Mouse (Mus musculus): ENCODE data around the gene Yes1.
"Not testable (repeated sequence)": the region's sequence is repeated elsewhere in the genome, so short reads cannot be mapped to it uniquely, and the experiment has no call there.

Gene Yes1

DNA sequence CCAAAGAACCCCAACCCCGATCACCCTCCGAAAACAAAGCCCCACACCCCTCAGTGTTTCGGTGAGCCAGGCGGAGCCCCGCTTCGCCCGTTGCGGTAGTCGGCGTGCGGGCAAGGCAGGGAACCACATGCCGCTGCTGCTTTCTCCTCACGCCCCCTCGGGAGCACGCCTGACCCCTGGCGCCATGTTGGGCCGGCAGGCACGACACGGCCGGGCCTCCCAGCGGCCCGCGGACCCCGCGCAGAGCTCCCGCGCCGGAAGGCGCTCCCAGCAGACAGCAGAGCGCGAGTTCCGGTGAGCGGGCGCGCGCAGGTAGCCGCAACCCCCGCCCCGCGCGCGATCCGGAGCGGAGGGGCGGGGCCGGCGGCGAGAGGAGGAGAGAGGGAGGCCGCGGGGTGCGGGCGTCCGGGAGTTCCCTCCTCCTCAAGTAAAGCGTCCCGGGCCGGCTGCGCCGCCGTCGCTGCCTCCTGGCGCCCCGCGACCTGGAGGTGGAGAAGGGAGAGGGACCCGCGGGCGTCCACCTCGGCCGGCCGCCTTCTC is at the start of gene Yes1:
Gene Yes1, plus strand, starts transcription at position 371 of the 540 bp plus-strand sequence.
- peak; percentile 85 for DNase-seq

DNA sequence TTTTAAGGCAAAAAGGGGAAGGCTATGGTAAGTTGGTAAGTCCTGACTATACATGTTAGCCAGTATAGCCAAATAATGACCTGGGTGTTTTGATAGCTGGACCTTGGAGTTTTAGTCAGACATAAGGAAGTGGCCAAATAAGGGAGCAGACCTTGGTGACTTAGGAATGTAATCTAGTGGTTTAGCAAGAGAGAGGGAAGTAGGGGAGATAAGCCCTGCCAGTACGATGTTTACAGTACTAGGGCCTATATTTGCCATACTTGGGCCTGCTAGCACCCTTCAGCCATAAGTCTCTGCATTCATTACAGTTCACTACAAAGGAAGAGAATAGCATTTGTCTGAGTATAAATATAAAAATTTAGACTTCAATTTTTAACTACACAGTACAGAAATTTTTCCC is 46.3 kb upstream of the Yes1 start:
- DNase-seq = no peak

DNA sequence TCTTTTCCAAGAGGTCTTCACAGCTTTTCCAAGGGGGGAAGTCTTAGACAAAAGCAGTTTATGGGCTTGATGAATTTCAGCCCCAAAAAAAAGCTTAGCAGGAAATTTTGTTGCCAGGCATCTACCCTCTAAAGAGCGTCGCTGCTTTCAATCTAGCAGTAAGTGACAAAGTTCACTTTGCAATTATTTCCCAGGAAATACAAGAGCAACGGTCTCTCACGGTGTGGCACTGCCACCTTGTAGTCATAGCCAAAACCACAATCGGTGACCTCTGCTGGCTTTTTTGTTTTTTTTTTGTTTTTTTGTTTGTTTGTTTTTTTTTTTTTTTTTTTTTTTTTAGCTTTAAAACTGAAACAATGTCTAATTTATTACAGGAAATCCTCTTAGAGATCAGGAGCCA is 39.2 kb upstream of the Yes1 start:
- DNase-seq = no peak

- peak; percentile 16 for DNase-seq
Observed at GRCm38 (mm10) chr5:32588136-32588535, 22.8 kb upstream of the Yes1 start.

GRCm38 (mm10) chr5:32593793-32594192 is 17.2 kb upstream of the Yes1 start:
- no peak for DNase-seq

GRCm38 (mm10) chr5:32594358-32594757 is 16.6 kb upstream of the Yes1 start:
- DNase-seq = no peak

GRCm38 (mm10) chr5:32605911-32606310 is 5.1 kb upstream of the Yes1 start:
- no peak for DNase-seq

DNA sequence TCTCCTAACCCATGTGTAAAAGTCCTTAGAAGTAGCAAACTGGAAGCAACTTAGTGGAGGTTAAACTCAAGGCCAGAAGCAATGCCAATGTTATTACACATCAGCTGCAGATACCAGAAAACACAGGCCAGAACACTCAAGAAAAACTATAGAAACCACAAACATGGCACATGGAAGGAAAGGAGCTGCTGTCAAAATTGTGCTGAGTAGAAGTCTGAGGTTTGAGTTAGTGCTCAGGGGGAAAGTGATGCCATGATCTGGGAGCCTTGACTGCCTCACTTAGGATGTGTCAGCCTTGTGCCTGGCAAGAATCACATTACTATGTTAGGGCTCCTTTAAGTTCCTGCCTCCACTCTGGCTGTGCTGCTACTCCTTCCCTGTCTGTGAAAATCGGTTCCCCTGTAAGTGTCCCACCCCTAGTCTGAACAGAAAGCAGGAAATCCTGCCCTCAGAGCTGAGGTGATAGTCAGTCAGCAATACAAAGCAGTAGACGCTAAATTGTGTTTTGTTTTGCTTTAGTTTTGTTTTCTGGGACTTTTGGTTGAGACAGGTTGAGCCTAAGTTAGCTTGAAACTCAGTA is 3.1 kb upstream of the Yes1 start:
- DNase-seq = no peak

- no peak for DNase-seq
Observed at GRCm38 (mm10) chr5:32608516-32608915, 2.5 kb upstream of the Yes1 start.

DNA sequence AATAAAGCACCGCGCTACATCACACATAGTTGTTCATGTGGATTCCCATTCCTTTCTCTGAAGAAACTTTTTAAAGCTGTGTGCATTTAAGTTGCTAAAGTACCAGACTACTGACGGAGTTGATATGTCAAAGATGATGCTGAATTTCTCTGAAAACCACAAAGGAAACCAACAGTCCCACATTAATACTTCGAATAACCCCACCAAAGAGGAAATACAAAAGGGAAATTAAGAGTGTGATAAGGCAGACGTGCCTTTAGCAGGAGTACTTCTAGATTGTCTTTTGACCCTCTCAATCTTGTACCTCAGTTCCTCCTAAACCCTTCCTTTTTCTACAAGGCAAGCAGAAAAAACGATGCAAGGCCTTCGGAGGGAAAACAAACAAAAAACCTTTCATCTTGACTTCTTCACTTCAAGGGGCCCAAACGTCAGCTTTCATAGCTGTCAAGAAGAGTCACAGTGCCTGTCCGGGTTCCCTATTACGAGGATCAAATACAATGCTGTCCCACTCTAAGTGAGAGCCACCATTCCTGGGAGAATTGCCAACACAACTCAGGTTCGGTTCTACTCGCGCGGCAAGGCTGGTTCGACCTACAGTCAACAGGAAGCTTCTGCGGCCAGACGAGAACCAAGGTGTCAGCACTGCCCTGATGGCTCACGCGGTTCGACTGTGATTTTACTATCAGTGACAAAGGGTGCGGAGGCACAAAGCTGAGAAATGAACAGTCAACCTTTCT is 739 bp upstream of the Yes1 start:
- peak; percentile 58 for DNase-seq

- DNase-seq = no peak
Observed at GRCm38 (mm10) chr5:32611341-32611961, 480 bp downstream of the Yes1 start.

DNA sequence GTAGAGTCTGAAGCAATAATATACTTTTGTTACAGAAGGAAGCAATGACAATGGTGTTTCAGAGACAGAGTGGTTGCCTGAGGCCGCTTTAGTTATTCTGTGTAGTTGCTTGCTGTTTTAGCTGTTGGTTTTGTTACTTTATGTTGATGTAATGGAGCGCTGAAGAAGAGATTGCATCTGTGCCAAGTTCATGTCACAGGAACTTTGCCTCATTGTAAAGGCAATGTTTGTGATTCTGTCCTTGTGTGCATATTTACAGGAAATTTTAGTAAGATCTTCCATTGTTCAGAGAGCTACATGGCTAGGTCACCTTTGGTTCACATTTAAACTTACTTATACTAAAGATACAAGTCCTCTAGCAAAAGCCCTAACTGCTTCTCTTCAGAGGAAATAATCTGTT is 3.3 kb downstream of the Yes1 start:
- no peak for DNase-seq

GRCm38 (mm10) chr5:32614691-32615090 is 3.7 kb downstream of the Yes1 start:
- DNase-seq = peak; percentile 18

DNA sequence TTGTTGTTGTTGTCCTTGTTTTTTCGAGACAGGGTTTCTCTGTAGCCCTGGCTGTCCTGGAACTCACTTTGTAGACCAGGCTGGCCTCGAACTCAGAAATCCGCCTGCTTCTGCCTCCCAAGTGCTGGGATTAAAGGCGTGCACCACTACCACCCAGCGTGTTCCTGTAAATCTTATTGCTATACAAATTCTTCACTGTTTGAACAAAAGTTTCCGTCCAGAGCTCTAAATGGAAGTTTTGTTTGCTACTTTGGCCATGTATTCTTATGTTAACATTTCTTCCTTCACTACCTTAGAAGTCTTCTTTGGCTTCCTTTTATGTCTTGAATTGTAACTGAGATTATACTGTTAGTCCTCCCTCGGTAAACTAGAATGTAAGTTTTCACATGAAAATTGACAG is 5.5 kb downstream of the Yes1 start:
- not testable (repeated sequence) for DNase-seq

- DNase-seq = no peak
Observed at GRCm38 (mm10) chr5:32617851-32618250, 6.9 kb downstream of the Yes1 start.

DNA sequence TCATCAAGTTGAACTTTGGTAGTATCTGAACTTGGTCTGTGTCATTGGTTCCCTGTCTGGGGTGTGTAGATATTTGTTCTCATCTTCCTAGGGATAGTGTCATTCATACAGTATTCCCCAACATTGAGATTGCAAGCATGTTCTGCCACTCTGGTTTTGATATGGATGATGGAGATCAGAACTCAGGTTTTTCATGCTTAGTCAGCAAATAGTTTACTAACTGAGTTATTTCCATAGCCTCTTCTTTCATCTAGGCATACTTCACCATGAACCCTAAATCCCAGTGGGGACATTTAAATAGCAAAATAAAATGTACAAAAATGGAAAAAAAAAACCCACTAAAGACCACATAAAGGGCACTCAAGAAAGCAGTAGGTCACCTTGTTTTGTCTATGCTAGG is 12.7 kb downstream of the Yes1 start:
- DNase-seq = no peak

GRCm38 (mm10) chr5:32624777-32625176 is 13.8 kb downstream of the Yes1 start:
- DNase-seq = no peak

DNA sequence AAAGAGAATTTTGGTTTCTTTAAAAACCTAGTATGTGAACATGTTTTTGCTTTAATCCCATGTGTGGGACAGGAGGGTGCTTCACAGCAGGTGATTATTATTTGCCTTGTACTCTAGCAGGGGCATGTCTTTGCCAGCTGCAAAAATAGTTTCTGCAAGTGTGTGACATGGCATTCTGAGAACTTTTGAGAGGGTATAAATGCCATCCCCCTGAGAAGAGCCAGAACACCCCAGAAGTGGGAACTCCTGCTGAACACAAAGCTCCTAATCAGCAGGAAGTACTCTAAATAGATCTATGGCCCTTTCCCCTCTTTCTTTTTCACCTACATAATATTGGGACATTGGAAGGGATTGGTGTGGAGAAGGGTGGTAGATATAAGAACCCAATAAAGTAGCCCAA is 22.2 kb downstream of the Yes1 start:
- DNase-seq = no peak

DNA sequence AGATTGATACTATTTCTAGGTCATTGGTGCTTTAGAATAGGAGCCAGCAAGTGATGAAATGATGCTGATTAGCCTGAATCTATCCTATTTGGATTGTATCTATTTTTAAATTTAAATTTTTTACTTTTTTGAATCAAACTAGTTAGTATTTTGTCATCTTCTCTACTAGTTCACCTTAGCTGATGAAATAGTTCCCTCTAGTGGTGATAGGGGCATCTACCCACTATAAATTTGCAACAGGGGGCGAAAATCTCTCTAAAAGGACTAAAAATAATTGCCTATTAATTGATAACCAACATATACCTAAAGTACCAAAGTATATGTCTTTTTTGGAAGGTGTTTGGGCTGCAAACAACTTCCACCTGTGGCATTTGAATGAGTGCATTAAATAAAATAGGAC is 46.4 kb downstream of the Yes1 start:
- no peak for DNase-seq

DNA sequence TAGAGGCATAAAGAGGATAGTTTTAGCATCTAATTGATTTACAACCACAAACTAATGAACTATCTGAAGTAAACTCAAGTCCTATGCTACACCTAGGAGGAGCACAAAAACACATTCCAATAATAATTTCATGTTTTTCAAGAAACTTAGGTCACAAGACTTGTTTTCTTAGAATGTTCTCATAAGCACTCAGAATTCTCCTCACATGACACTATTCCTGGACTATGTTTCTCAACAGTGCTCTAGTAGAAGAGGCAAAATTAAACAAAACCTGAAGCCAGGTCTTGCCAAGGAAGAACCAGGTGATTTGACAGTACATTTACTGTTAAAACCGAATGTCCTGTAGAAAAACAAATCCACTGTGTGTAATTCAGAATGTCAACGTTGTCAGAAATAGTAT is 71.5 kb downstream of the Yes1 start:
- no peak for DNase-seq

DNA sequence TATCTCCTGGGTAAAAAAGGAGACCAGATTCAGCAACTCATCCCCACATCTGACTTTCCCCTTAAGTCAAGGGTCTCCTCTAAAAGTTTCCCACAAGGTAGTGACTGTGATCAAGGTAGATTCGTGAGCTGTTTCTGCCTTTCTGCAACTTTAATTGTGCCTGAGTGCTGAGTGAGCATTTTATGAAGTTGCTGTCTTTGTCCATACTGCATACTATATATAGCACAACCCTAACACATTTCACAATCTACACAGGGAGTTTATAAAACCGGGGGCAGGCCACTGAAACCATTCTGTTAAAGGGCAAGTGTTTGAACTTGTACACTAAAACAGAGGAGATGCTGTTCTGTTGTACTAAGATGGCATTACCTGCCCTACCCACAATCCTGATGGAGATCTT is 82.4 kb downstream of the Yes1 start:
- DNase-seq = no peak

DNA sequence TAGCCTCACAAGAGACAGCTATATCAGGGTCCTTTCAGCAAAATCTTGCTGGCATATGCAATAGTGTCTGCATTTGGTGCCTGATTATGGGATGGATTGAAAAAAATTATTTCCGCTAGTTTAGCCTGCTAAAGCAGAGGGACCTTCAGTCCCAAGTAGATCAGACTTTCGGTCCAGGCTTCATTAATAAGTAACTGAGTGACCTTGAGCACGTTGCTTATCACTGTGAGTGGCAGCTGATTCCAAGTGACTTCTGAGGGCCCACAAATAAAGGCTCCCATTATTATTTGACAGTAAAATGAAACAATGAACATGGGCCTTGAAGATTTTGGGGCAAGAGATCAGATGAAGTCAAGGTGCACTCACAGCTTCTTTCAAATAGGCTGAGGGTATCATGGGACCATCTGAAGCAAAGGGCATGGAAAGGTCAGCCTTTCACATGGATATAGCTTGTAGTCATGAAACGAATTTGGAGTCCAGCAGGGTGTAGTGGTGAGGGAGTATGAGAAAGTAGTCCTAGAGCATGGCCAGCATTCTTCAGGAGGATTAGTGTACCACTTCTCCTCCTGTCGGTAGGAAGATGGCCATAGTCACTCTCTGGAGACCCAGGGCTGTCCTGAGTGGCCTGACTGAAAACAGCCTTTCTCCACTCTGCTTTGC is 86.4 kb downstream of the Yes1 start:
- no peak for DNase-seq

- no peak for DNase-seq
Observed at GRCm38 (mm10) chr5:32706226-32706780, 95.3 kb downstream of the Yes1 start.
